Mouse (Mus musculus) lung, embryonic 15.5 days (tissue): ENCODE results near the gene Cfap77. TPM values are rescaled to one million over a fixed set of nuclear protein-coding genes. Genes with fewer than 3 reads are reported as not detected.

Source experiments
- ATAC-seq: fragments of 200-750 bp; cut with Nextera tagmentation; 2 replicates; pipeline ENCODE4 v1.8.0; 2017; ENCODE audit warnings: moderate number of reproducible peaks, borderline replicate concordance; ENCODE audit not compliant: low FRiP score, low TSS enrichment; ENCODE audit errors: extremely low read depth
- H3K27ac ChIP-seq: fragments of 300-500 bp; sonication (generic); 2 replicates; pipeline ENCODE4 v1.5.1; 2015; ENCODE audit warnings: moderate library complexity, mild to moderate bottlenecking, inconsistent platforms
- H3K27me3 ChIP-seq: fragments of 300-500 bp; sonication (generic); 2 replicates; pipeline ENCODE4 v1.6.1; 2015; ENCODE audit warnings: inconsistent platforms
- H3K36me3 ChIP-seq: fragments of 300-500 bp; sonication (generic); 2 replicates; pipeline ENCODE4 v1.6.1; 2015; ENCODE audit warnings: inconsistent platforms
- H3K4me1 ChIP-seq: fragments of 300-500 bp; sonication (generic); 2 replicates; pipeline ENCODE4 v1.6.1; 2015; ENCODE audit warnings: inconsistent platforms
- H3K4me2 ChIP-seq: fragments of 300-500 bp; sonication (generic); 2 replicates; pipeline ENCODE4 v1.6.1; 2015; ENCODE audit warnings: inconsistent platforms, mild to moderate bottlenecking, moderate library complexity
- H3K4me3 ChIP-seq: fragments of 300-500 bp; sonication (generic); 2 replicates; pipeline ENCODE4 v1.5.1; 2015; ENCODE audit warnings: mild to moderate bottlenecking, inconsistent platforms
- H3K9ac ChIP-seq: fragments of 300-500 bp; sonication (generic); 2 replicates; pipeline ENCODE4 v1.6.1; 2015; ENCODE audit warnings: inconsistent platforms
- H3K9me3 ChIP-seq: fragments of 300-500 bp; sonication (generic); 2 replicates; pipeline ENCODE4 v1.6.1; 2016; ENCODE audit warnings: inconsistent platforms
- WGBS: fragments of 180-500 bp; shearing (Covaris S2); methylation state at CpG from one replicate; pipeline ENCODE4 v1.1.7; 2015; 5-methylcytosine and 5-hydroxymethylcytosine counted together
- polyA plus RNA-seq: library from polyadenylated mRNA; unstranded; fragments of >200 nt; fragmentation: Nextera tagmentation; extraction: Ambion mirVana; gene quantifications from 2 replicates; pipeline ENCODE4 v1.2.1, GENCODE M21; 2015

The Cfap77 gene
- polyA plus RNA-seq, 1 experiment from 2014 or later = 0.57 TPM

- Histone ChIP-seq H3K4me3 (no peak overlapping the region), H3K4me2 (no peak overlapping the region), H3K9me3 (no peaks in the 10 kb centered on the region), H3K9ac (no peak overlapping the region), H3K27me3 (peaks cover 5% of the 10 kb centered on the region; the same call in 1 of the 2 replicates), H3K36me3 (no peaks in the 10 kb centered on the region), H3K27ac (no peak overlapping the region), H3K4me1 (peaks cover 19% of the 10 kb centered on the region)
- no peak for ATAC-seq
- WGBS = 60% methylated on average over 4 of the region's 4 CpGs
Observed at GRCm38 (mm10) chr2:28978461-28978860, 76.4 kb downstream of the Cfap77 start.

GRCm38 (mm10) chr2:28976635-28977034 is 78.2 kb downstream of the Cfap77 start:
- H3K9me3 ChIP-seq = no peaks in the 10 kb centered on the region
- H3K4me2 ChIP-seq = no peak overlapping the region
- peaks cover 19% of the 10 kb centered on the region for H3K4me1 ChIP-seq
- 13% methylated on average over 7 of the region's 7 CpGs for WGBS
- H3K36me3 ChIP-seq = no peaks in the 10 kb centered on the region
- no peak overlapping the region for H3K9ac ChIP-seq
- no peak overlapping the region for H3K27ac ChIP-seq
- H3K27me3 ChIP-seq = peaks cover 8% of the 10 kb centered on the region; the same call in 1 of the 2 replicates
- peak; percentile 71; the same call in 1 of the 2 replicates for ATAC-seq
- H3K4me3 ChIP-seq = no peak overlapping the region

GRCm38 (mm10) chr2:28975604-28976003 is 79.3 kb downstream of the Cfap77 start:
- WGBS = 43% methylated on average over 5 of the region's 5 CpGs
- Histone ChIP-seq H3K4me3 (no peak overlapping the region), H3K9me3 (no peaks in the 10 kb centered on the region), H3K4me2 (no peak overlapping the region), H3K27ac (no peak overlapping the region), H3K36me3 (no peaks in the 10 kb centered on the region), H3K27me3 (peaks cover 9% of the 10 kb centered on the region; the same call in 1 of the 2 replicates), H3K4me1 (peaks cover 19% of the 10 kb centered on the region), H3K9ac (no peak overlapping the region)
- ATAC-seq = no peak

GRCm38 (mm10) chr2:28974520-28974919 is 80.3 kb downstream of the Cfap77 start:
- H3K4me2 ChIP-seq = no peak overlapping the region
- H3K9ac ChIP-seq = no peak overlapping the region
- WGBS = 26% methylated on average over 6 of the region's 6 CpGs
- no peaks in the 10 kb centered on the region for H3K9me3 ChIP-seq
- no peak overlapping the region for H3K4me3 ChIP-seq
- H3K36me3 ChIP-seq = no peaks in the 10 kb centered on the region
- peaks cover 9% of the 10 kb centered on the region; the same call in 1 of the 2 replicates for H3K27me3 ChIP-seq
- ATAC-seq = no peak; the same call in 1 of the 2 replicates
- H3K27ac ChIP-seq = no peak overlapping the region
- H3K4me1 ChIP-seq = peaks cover 19% of the 10 kb centered on the region

GRCm38 (mm10) chr2:28973832-28974450 is 80.9 kb downstream of the Cfap77 start:
- Histone ChIP-seq H3K4me2 (no peak overlapping the region), H3K36me3 (no peaks in the 10 kb centered on the region), H3K4me3 (no peak overlapping the region), H3K27ac (no peak overlapping the region), H3K4me1 (peaks cover 19% of the 10 kb centered on the region), H3K9me3 (no peaks in the 10 kb centered on the region), H3K9ac (no peak overlapping the region), H3K27me3 (peaks cover 9% of the 10 kb centered on the region; the same call in 1 of the 2 replicates)
- ATAC-seq = no peak
- 47% methylated on average over 15 of the region's 15 CpGs for WGBS

- WGBS = 81% methylated on average over 14 of the region's 14 CpGs
- Histone ChIP-seq H3K9me3 (no peaks in the 10 kb centered on the region), H3K4me2 (no peak overlapping the region), H3K36me3 (no peaks in the 10 kb centered on the region), H3K4me1 (peaks cover 16% of the 10 kb centered on the region), H3K27ac (no peak overlapping the region), H3K9ac (no peak overlapping the region), H3K27me3 (peaks cover 12% of the 10 kb centered on the region; the same call in 1 of the 2 replicates), H3K4me3 (no peak overlapping the region)
- no peak for ATAC-seq
Observed at GRCm38 (mm10) chr2:28970424-28970823, 84.4 kb downstream of the Cfap77 start.

GRCm38 (mm10) chr2:28968278-28968677 is 86.6 kb downstream of the Cfap77 start:
- no peak overlapping the region for H3K9ac ChIP-seq
- no peak overlapping the region for H3K4me3 ChIP-seq
- H3K4me2 ChIP-seq = no peak overlapping the region
- no peaks in the 10 kb centered on the region for H3K4me1 ChIP-seq
- no peaks in the 10 kb centered on the region for H3K9me3 ChIP-seq
- H3K27me3 ChIP-seq = peaks cover 7% of the 10 kb centered on the region; the same call in 1 of the 2 replicates
- H3K27ac ChIP-seq = no peak overlapping the region
- ATAC-seq = no peak
- 77% methylated on average over 1 of the region's 1 CpGs for WGBS
- H3K36me3 ChIP-seq = no peaks in the 10 kb centered on the region

- H3K4me1 ChIP-seq = no peaks in the 10 kb centered on the region
- no peaks in the 10 kb centered on the region for H3K9me3 ChIP-seq
- H3K36me3 ChIP-seq = no peaks in the 10 kb centered on the region
- WGBS = 60% methylated on average over 14 of the region's 14 CpGs
- peaks cover 4% of the 10 kb centered on the region; the same call in 1 of the 2 replicates for H3K27me3 ChIP-seq
- no peak overlapping the region for H3K4me3 ChIP-seq
- no peak overlapping the region for H3K9ac ChIP-seq
- ATAC-seq = no peak
- H3K27ac ChIP-seq = no peak overlapping the region
- no peak overlapping the region for H3K4me2 ChIP-seq
Observed at GRCm38 (mm10) chr2:28966151-28966795, 88.6 kb downstream of the Cfap77 start.

GRCm38 (mm10) chr2:28963565-28963964 is 91.3 kb downstream of the Cfap77 start:
- Histone ChIP-seq H3K27me3 (peaks cover 4% of the 10 kb centered on the region; the same call in 1 of the 2 replicates), H3K4me2 (no peak overlapping the region), H3K9ac (no peak overlapping the region), H3K27ac (peak overlapping the region; percentile 57), H3K4me3 (no peak overlapping the region), H3K36me3 (no peaks in the 10 kb centered on the region), H3K9me3 (no peaks in the 10 kb centered on the region), H3K4me1 (no peaks in the 10 kb centered on the region)
- 52% methylated on average over 6 of the region's 6 CpGs for WGBS
- peak; percentile 65 for ATAC-seq

GRCm38 (mm10) chr2:28961636-28962035 is 93.2 kb downstream of the Cfap77 start:
- ATAC-seq = no peak
- 70% methylated on average over 5 of the region's 5 CpGs for WGBS
- Histone ChIP-seq H3K27ac (no peak overlapping the region), H3K4me1 (no peaks in the 10 kb centered on the region), H3K9ac (no peak overlapping the region), H3K36me3 (no peaks in the 10 kb centered on the region), H3K4me2 (no peak overlapping the region), H3K4me3 (no peak overlapping the region), H3K9me3 (no peaks in the 10 kb centered on the region), H3K27me3 (no peaks in the 10 kb centered on the region)

- 68% methylated on average over 15 of the region's 15 CpGs for WGBS
- H3K4me1 ChIP-seq = no peaks in the 10 kb centered on the region
- no peaks in the 10 kb centered on the region for H3K27me3 ChIP-seq
Observed at GRCm38 (mm10) chr2:28961024-28961585, 93.8 kb downstream of the Cfap77 start.

GRCm38 (mm10) chr2:28956874-28957273 is 98.0 kb downstream of the Cfap77 start:
- no peak for ATAC-seq
- Histone ChIP-seq H3K9ac (no peak overlapping the region), H3K4me1 (no peaks in the 10 kb centered on the region), H3K4me3 (no peak overlapping the region), H3K27me3 (no peaks in the 10 kb centered on the region), H3K4me2 (no peak overlapping the region), H3K27ac (no peak overlapping the region), H3K36me3 (no peaks in the 10 kb centered on the region), H3K9me3 (no peaks in the 10 kb centered on the region)
- 70% methylated on average over 4 of the region's 4 CpGs for WGBS

More at GRCm38 (mm10) chr2:28961024-28961585, 93.8 kb downstream of the Cfap77 start:
- no peak overlapping the region for H3K9ac ChIP-seq
- H3K4me2 ChIP-seq = no peak overlapping the region
- H3K9me3 ChIP-seq = no peaks in the 10 kb centered on the region
- H3K27ac ChIP-seq = no peak overlapping the region
- no peak for ATAC-seq
- no peaks in the 10 kb centered on the region for H3K36me3 ChIP-seq
- no peak overlapping the region for H3K4me3 ChIP-seq
